Mouse (Mus musculus): ENCODE results near the gene U2af1l4. TPM values are rescaled to one million over a fixed set of nuclear protein-coding genes. Genes with fewer than 3 reads are reported as not detected.

Gene U2af1l4
- polyA plus RNA-seq, 1 experiment from 2014 or later = 104 TPM

- 83% methylated on average over 5 of the region's 5 CpGs for WGBS
- Histone ChIP-seq H3K4me1 (ENCODE audit: control insufficient read depth, insufficient read depth, low read length) (0 out of 2 replicates have a peak, but pooled peaks cover 3% of the 10 kb centered on the region), H3K4me2 (ENCODE audit: low read length) (no peak overlapping the region), H3K36me3 (ENCODE audit: control insufficient read depth, insufficient read depth, low read length) (no peaks in the 10 kb centered on the region), H3K9ac (replicated peaks; ENCODE audit: low read length) (no peak overlapping the region), H3K4me3 (replicated peaks; ENCODE audit: low read depth, low read length) (no peak overlapping the region), H3K27ac (replicated peaks; ENCODE audit: low read depth, low read length) (no peak overlapping the region), H3K9me3 (ENCODE audit: control insufficient read depth, low read length) (no peaks in the 10 kb centered on the region), H3K27me3 (ENCODE audit: control insufficient read depth, insufficient read depth, low read length) (no peaks in the 10 kb centered on the region)
- ATAC-seq (ENCODE audit: low FRiP score, low TSS enrichment) (no peak), DNase-seq (no peak)
Measured at GRCm38 (mm10) chr7:30596093-30596492, 33.0 kb downstream of the U2af1l4 start.

- ATAC-seq (ENCODE audit: low FRiP score, low TSS enrichment) (no peak), DNase-seq (no peak)
- no peak overlapping the region for H3K4me3 ChIP-seq (replicated peaks; ENCODE audit: low read depth, low read length)
- H3K9ac ChIP-seq (replicated peaks; ENCODE audit: low read length) = no peak overlapping the region
- no peaks in the 10 kb centered on the region for H3K9me3 ChIP-seq (ENCODE audit: control insufficient read depth, low read length)
- no peak overlapping the region for H3K4me2 ChIP-seq (ENCODE audit: low read length)
- no peak overlapping the region for H3K27ac ChIP-seq (replicated peaks; ENCODE audit: low read depth, low read length)
- 80% methylated on average over 5 of the region's 5 CpGs for WGBS
- H3K36me3 ChIP-seq (ENCODE audit: control insufficient read depth, insufficient read depth, low read length) = no peaks in the 10 kb centered on the region
- no peaks in the 10 kb centered on the region for H3K27me3 ChIP-seq (ENCODE audit: control insufficient read depth, insufficient read depth, low read length)
- H3K4me1 ChIP-seq (ENCODE audit: control insufficient read depth, insufficient read depth, low read length) = 0 out of 2 replicates have a peak, but pooled peaks cover 3% of the 10 kb centered on the region
Measured at GRCm38 (mm10) chr7:30596811-30597210, 33.7 kb downstream of the U2af1l4 start.

- Histone ChIP-seq H3K4me3 (replicated peaks; ENCODE audit: low read depth, low read length) (no peak within 1 kb of the TSS), H3K4me1 (ENCODE audit: control insufficient read depth, insufficient read depth, low read length) (0 out of 2 replicates have a peak, but pooled peaks cover 3% of the 10 kb centered on the region), H3K9ac (replicated peaks; ENCODE audit: low read length) (no peak within 1 kb of the TSS), H3K36me3 (ENCODE audit: control insufficient read depth, insufficient read depth, low read length) (no peaks in the 10 kb centered on the region), H3K4me2 (ENCODE audit: low read length) (peak within 1 kb of the TSS; percentile 42), H3K27me3 (ENCODE audit: control insufficient read depth, insufficient read depth, low read length) (no peaks in the 10 kb centered on the region), H3K9me3 (ENCODE audit: control insufficient read depth, low read length) (no peaks in the 10 kb centered on the region), H3K27ac (replicated peaks; ENCODE audit: low read depth, low read length) (no peak within 1 kb of the TSS)
- 93% methylated on average over 12 of the region's 12 CpGs for WGBS
- ATAC-seq (ENCODE audit: low FRiP score, low TSS enrichment) (no peak), DNase-seq (no peak)
Measured at GRCm38 (mm10) chr7:30598786-30599185, 35.7 kb downstream of the U2af1l4 start, which contains the start of gene Zbtb32. Gene Zbtb32, minus strand, starts transcription at chr7:30598909.

- H3K9ac ChIP-seq (replicated peaks; ENCODE audit: low read length) = no peak overlapping the region
- H3K4me2 ChIP-seq (ENCODE audit: low read length) = peak overlapping the region; percentile 42
- DNase-seq (peak; percentile 96), ATAC-seq (ENCODE audit: low FRiP score, low TSS enrichment) (peak; percentile 97)
- no peaks in the 10 kb centered on the region for H3K27me3 ChIP-seq (ENCODE audit: control insufficient read depth, insufficient read depth, low read length)
- H3K4me1 ChIP-seq (ENCODE audit: control insufficient read depth, insufficient read depth, low read length) = 0 out of 2 replicates have a peak, but pooled peaks cover 3% of the 10 kb centered on the region
- WGBS = under 1% methylated on average over 16 of the region's 16 CpGs
- H3K36me3 ChIP-seq (ENCODE audit: control insufficient read depth, insufficient read depth, low read length) = no peaks in the 10 kb centered on the region
- H3K9me3 ChIP-seq (ENCODE audit: control insufficient read depth, low read length) = no peaks in the 10 kb centered on the region
- H3K4me3 ChIP-seq (replicated peaks; ENCODE audit: low read depth, low read length) = no peak overlapping the region
- H3K27ac ChIP-seq (replicated peaks; ENCODE audit: low read depth, low read length) = no peak overlapping the region
Measured at GRCm38 (mm10) chr7:30599933-30600353, 36.8 kb downstream of the U2af1l4 start.

GRCm38 (mm10) chr7:30600651-30601050, 37.5 kb downstream of the U2af1l4 start:
- Histone ChIP-seq H3K4me3 (replicated peaks; ENCODE audit: low read depth, low read length) (no peak overlapping the region), H3K4me1 (ENCODE audit: control insufficient read depth, insufficient read depth, low read length) (0 out of 2 replicates have a peak, but pooled peaks cover 3% of the 10 kb centered on the region), H3K27me3 (ENCODE audit: control insufficient read depth, insufficient read depth, low read length) (no peaks in the 10 kb centered on the region), H3K9me3 (ENCODE audit: control insufficient read depth, low read length) (no peaks in the 10 kb centered on the region), H3K27ac (replicated peaks; ENCODE audit: low read depth, low read length) (no peak overlapping the region), H3K9ac (replicated peaks; ENCODE audit: low read length) (no peak overlapping the region), H3K4me2 (ENCODE audit: low read length) (no peak overlapping the region; the same call in 1 of the 2 replicates), H3K36me3 (ENCODE audit: control insufficient read depth, insufficient read depth, low read length) (no peaks in the 10 kb centered on the region)
- 79% methylated on average over 7 of the region's 7 CpGs for WGBS
- ATAC-seq (ENCODE audit: low FRiP score, low TSS enrichment) (no peak), DNase-seq (no peak)

GRCm38 (mm10) chr7:30602583-30602982, 39.5 kb downstream of the U2af1l4 start:
- Histone ChIP-seq H3K4me2 (ENCODE audit: low read length) (no peak overlapping the region), H3K27ac (replicated peaks; ENCODE audit: low read depth, low read length) (no peak overlapping the region), H3K4me3 (replicated peaks; ENCODE audit: low read depth, low read length) (no peak overlapping the region), H3K27me3 (ENCODE audit: control insufficient read depth, insufficient read depth, low read length) (no peaks in the 10 kb centered on the region), H3K9ac (replicated peaks; ENCODE audit: low read length) (no peak overlapping the region), H3K4me1 (ENCODE audit: control insufficient read depth, insufficient read depth, low read length) (0 out of 2 replicates have a peak, but pooled peaks cover 3% of the 10 kb centered on the region), H3K36me3 (ENCODE audit: control insufficient read depth, insufficient read depth, low read length) (no peaks in the 10 kb centered on the region), H3K9me3 (ENCODE audit: control insufficient read depth, low read length) (no peaks in the 10 kb centered on the region)
- DNase-seq (no peak), ATAC-seq (ENCODE audit: low FRiP score, low TSS enrichment) (no peak)
- 66% methylated on average over 3 of the region's 3 CpGs for WGBS

GRCm38 (mm10) chr7:30604424-30604823, 41.3 kb downstream of the U2af1l4 start:
- WGBS = 64% methylated on average over 8 of the region's 8 CpGs
- H3K4me1 ChIP-seq (ENCODE audit: control insufficient read depth, insufficient read depth, low read length) = 0 out of 2 replicates have a peak, but pooled peaks cover 3% of the 10 kb centered on the region
- H3K4me3 ChIP-seq (replicated peaks; ENCODE audit: low read depth, low read length) = no peak overlapping the region
- H3K9ac ChIP-seq (replicated peaks; ENCODE audit: low read length) = no peak overlapping the region
- H3K4me2 ChIP-seq (ENCODE audit: low read length) = no peak overlapping the region
- H3K27me3 ChIP-seq (ENCODE audit: control insufficient read depth, insufficient read depth, low read length) = no peaks in the 10 kb centered on the region
- H3K9me3 ChIP-seq (ENCODE audit: control insufficient read depth, low read length) = no peaks in the 10 kb centered on the region
- ATAC-seq (ENCODE audit: low FRiP score, low TSS enrichment) (no peak), DNase-seq (no peak)
- no peaks in the 10 kb centered on the region for H3K36me3 ChIP-seq (ENCODE audit: control insufficient read depth, insufficient read depth, low read length)
- no peak overlapping the region for H3K27ac ChIP-seq (replicated peaks; ENCODE audit: low read depth, low read length)

- DNase-seq (no peak), ATAC-seq (ENCODE audit: low FRiP score, low TSS enrichment) (no peak)
- Histone ChIP-seq H3K4me3 (replicated peaks; ENCODE audit: low read depth, low read length) (no peak overlapping the region), H3K4me2 (ENCODE audit: low read length) (no peak overlapping the region), H3K9ac (replicated peaks; ENCODE audit: low read length) (no peak overlapping the region), H3K4me1 (ENCODE audit: control insufficient read depth, insufficient read depth, low read length) (no peaks in the 10 kb centered on the region), H3K9me3 (ENCODE audit: control insufficient read depth, low read length) (no peaks in the 10 kb centered on the region), H3K27ac (replicated peaks; ENCODE audit: low read depth, low read length) (no peak overlapping the region), H3K27me3 (ENCODE audit: control insufficient read depth, insufficient read depth, low read length) (no peaks in the 10 kb centered on the region), H3K36me3 (ENCODE audit: control insufficient read depth, insufficient read depth, low read length) (no peaks in the 10 kb centered on the region)
- 87% methylated on average over 8 of the region's 8 CpGs for WGBS
Measured at GRCm38 (mm10) chr7:30604944-30605343, 41.8 kb downstream of the U2af1l4 start.

GRCm38 (mm10) chr7:30607706-30608309, 44.7 kb downstream of the U2af1l4 start:
- Histone ChIP-seq H3K4me2 (ENCODE audit: low read length) (no peak overlapping the region), H3K27ac (replicated peaks; ENCODE audit: low read depth, low read length) (no peak overlapping the region), H3K4me1 (ENCODE audit: control insufficient read depth, insufficient read depth, low read length) (no peaks in the 10 kb centered on the region), H3K4me3 (replicated peaks; ENCODE audit: low read depth, low read length) (no peak overlapping the region), H3K9ac (replicated peaks; ENCODE audit: low read length) (no peak overlapping the region), H3K36me3 (ENCODE audit: control insufficient read depth, insufficient read depth, low read length) (no peaks in the 10 kb centered on the region), H3K9me3 (ENCODE audit: control insufficient read depth, low read length) (no peaks in the 10 kb centered on the region), H3K27me3 (ENCODE audit: control insufficient read depth, insufficient read depth, low read length) (no peaks in the 10 kb centered on the region)
- 28% methylated on average over 8 of the region's 8 CpGs for WGBS
- DNase-seq (peak; percentile 63), ATAC-seq (ENCODE audit: low FRiP score, low TSS enrichment) (no peak; the same call in 1 of the 2 replicates)
